Mouse (Mus musculus): Measurements from ENCODE around the gene Frmd4a.
A peak's percentile ranks its signal among the peaks of the same experiment; 100 is the strongest.
"Not testable (repeated sequence)": the region's sequence is repeated elsewhere in the genome, so short reads cannot be mapped to it uniquely, and the experiment has no call there.

Gene Frmd4a

GRCm38 (mm10) chr2:4541844-4542628, 524.5 kb downstream of the Frmd4a start:
- no peak for ATAC-seq (ENCODE audit: insufficient number of reproducible peaks, low FRiP score, low TSS enrichment)

- ATAC-seq (ENCODE audit: insufficient number of reproducible peaks, low FRiP score, low TSS enrichment), result no peak
These were observed 525.3 kb downstream of the Frmd4a start for GRCm38 (mm10) chr2:4542629-4543416.

- no peak for ATAC-seq (ENCODE audit: insufficient number of reproducible peaks, low FRiP score, low TSS enrichment)
These were observed 525.9 kb downstream of the Frmd4a start for GRCm38 (mm10) chr2:4543417-4543775.

GRCm38 (mm10) chr2:4544360-4544759, 526.8 kb downstream of the Frmd4a start:
- ATAC-seq (ENCODE audit: insufficient number of reproducible peaks, low FRiP score, low TSS enrichment), result no peak

GRCm38 (mm10) chr2:4545261-4545660, 527.7 kb downstream of the Frmd4a start:
- no peak for ATAC-seq (ENCODE audit: insufficient number of reproducible peaks, low FRiP score, low TSS enrichment)

GRCm38 (mm10) chr2:4547003-4547662, 529.6 kb downstream of the Frmd4a start:
- no peak for ATAC-seq (ENCODE audit: insufficient number of reproducible peaks, low FRiP score, low TSS enrichment)

GRCm38 (mm10) chr2:4549271-4549670, 531.8 kb downstream of the Frmd4a start:
- no peak for ATAC-seq (ENCODE audit: insufficient number of reproducible peaks, low FRiP score, low TSS enrichment)

GRCm38 (mm10) chr2:4550017-4550763, 532.7 kb downstream of the Frmd4a start:
- no peak for ATAC-seq (ENCODE audit: insufficient number of reproducible peaks, low FRiP score, low TSS enrichment)

- ATAC-seq (ENCODE audit: insufficient number of reproducible peaks, low FRiP score, low TSS enrichment), result no peak
These were observed 533.9 kb downstream of the Frmd4a start for GRCm38 (mm10) chr2:4551438-4551837.

GRCm38 (mm10) chr2:4551866-4552265, 534.3 kb downstream of the Frmd4a start:
- no peak for ATAC-seq (ENCODE audit: insufficient number of reproducible peaks, low FRiP score, low TSS enrichment)

GRCm38 (mm10) chr2:4552486-4552885, 535.0 kb downstream of the Frmd4a start:
- ATAC-seq (ENCODE audit: insufficient number of reproducible peaks, low FRiP score, low TSS enrichment), result no peak

- ATAC-seq (ENCODE audit: insufficient number of reproducible peaks, low FRiP score, low TSS enrichment), result no peak
These were observed 537.7 kb downstream of the Frmd4a start for GRCm38 (mm10) chr2:4555221-4555631.

- ATAC-seq (ENCODE audit: insufficient number of reproducible peaks, low FRiP score, low TSS enrichment), result no peak
These were observed 538.7 kb downstream of the Frmd4a start for GRCm38 (mm10) chr2:4556188-4556587.

GRCm38 (mm10) chr2:4557028-4557427, 539.5 kb downstream of the Frmd4a start:
- no peak for ATAC-seq (ENCODE audit: insufficient number of reproducible peaks, low FRiP score, low TSS enrichment)

- no peak for ATAC-seq (ENCODE audit: insufficient number of reproducible peaks, low FRiP score, low TSS enrichment)
These were observed 539.9 kb downstream of the Frmd4a start for GRCm38 (mm10) chr2:4557466-4557865.

- ATAC-seq (ENCODE audit: insufficient number of reproducible peaks, low FRiP score, low TSS enrichment), result no peak
These were observed 541.2 kb downstream of the Frmd4a start for GRCm38 (mm10) chr2:4558651-4559203.

GRCm38 (mm10) chr2:4559211-4559882, 541.8 kb downstream of the Frmd4a start:
- peak; percentile 92 for ATAC-seq (ENCODE audit: insufficient number of reproducible peaks, low FRiP score, low TSS enrichment)

- peak; percentile 16; the same call in 1 of the 2 replicates for ATAC-seq (ENCODE audit: insufficient number of reproducible peaks, low FRiP score, low TSS enrichment)
These were observed 542.3 kb downstream of the Frmd4a start for GRCm38 (mm10) chr2:4559883-4560247.

GRCm38 (mm10) chr2:4560516-4560915, 543.0 kb downstream of the Frmd4a start:
- not testable (repeated sequence) for ATAC-seq (ENCODE audit: insufficient number of reproducible peaks, low FRiP score, low TSS enrichment)

GRCm38 (mm10) chr2:4561196-4561595, 543.7 kb downstream of the Frmd4a start:
- no peak for ATAC-seq (ENCODE audit: insufficient number of reproducible peaks, low FRiP score, low TSS enrichment)
